Mouse (Mus musculus): ENCODE measurements around the gene Sun1.

Sun1 gene

GRCm38 (mm10) chr5:139251736-139252080 is 51.3 kb downstream of the Sun1 start:
- no peak for DNase-seq (ENCODE audit: low read depth)

GRCm38 (mm10) chr5:139252081-139252909 is 51.9 kb downstream of the Sun1 start, which contains the start of gene Get4:
Get4 (plus strand) TSS chr5:139252324.
- peak; percentile 99 for DNase-seq (ENCODE audit: low read depth)

- no peak for DNase-seq (ENCODE audit: low read depth)
Measured at GRCm38 (mm10) chr5:139252910-139253245, 52.4 kb downstream of the Sun1 start.

GRCm38 (mm10) chr5:139253301-139253741 is 52.9 kb downstream of the Sun1 start:
- peak; percentile 68 for DNase-seq (ENCODE audit: low read depth)

- DNase-seq (ENCODE audit: low read depth): no peak
Measured at GRCm38 (mm10) chr5:139254938-139255337, 54.5 kb downstream of the Sun1 start.

GRCm38 (mm10) chr5:139255777-139256176 is 55.3 kb downstream of the Sun1 start:
- DNase-seq (ENCODE audit: low read depth): no peak

GRCm38 (mm10) chr5:139256211-139256765 is 55.9 kb downstream of the Sun1 start:
- no peak for DNase-seq (ENCODE audit: low read depth)

GRCm38 (mm10) chr5:139257265-139257664 is 56.8 kb downstream of the Sun1 start:
- no peak for DNase-seq (ENCODE audit: low read depth)

GRCm38 (mm10) chr5:139257818-139258217 is 57.4 kb downstream of the Sun1 start:
- DNase-seq (ENCODE audit: low read depth): no peak

GRCm38 (mm10) chr5:139258371-139259035 is 58.1 kb downstream of the Sun1 start:
- no peak for DNase-seq (ENCODE audit: low read depth)

- DNase-seq (ENCODE audit: low read depth): no peak
Measured at GRCm38 (mm10) chr5:139259853-139260252, 59.4 kb downstream of the Sun1 start.

- DNase-seq (ENCODE audit: low read depth): no peak
Measured at GRCm38 (mm10) chr5:139261403-139261802, 61.0 kb downstream of the Sun1 start.

- DNase-seq (ENCODE audit: low read depth): peak; percentile 64
Measured at GRCm38 (mm10) chr5:139267661-139268060, 67.2 kb downstream of the Sun1 start.

GRCm38 (mm10) chr5:139270806-139271521 is 70.5 kb downstream of the Sun1 start:
- no peak for DNase-seq (ENCODE audit: low read depth)

- no peak for DNase-seq (ENCODE audit: low read depth)
Measured at GRCm38 (mm10) chr5:139271994-139272554, 71.6 kb downstream of the Sun1 start.

- DNase-seq (ENCODE audit: low read depth): no peak
Measured at GRCm38 (mm10) chr5:139277287-139277686, 76.8 kb downstream of the Sun1 start.

GRCm38 (mm10) chr5:139281373-139282112 is 81.1 kb downstream of the Sun1 start:
- DNase-seq (ENCODE audit: low read depth): no peak

- peak; percentile 89 for DNase-seq (ENCODE audit: low read depth)
Measured at GRCm38 (mm10) chr5:139282191-139282590, 81.8 kb downstream of the Sun1 start.

- DNase-seq (ENCODE audit: low read depth): no peak
Measured at GRCm38 (mm10) chr5:139283460-139284180, 83.2 kb downstream of the Sun1 start.

- DNase-seq (ENCODE audit: low read depth): no peak
Measured at GRCm38 (mm10) chr5:139285383-139286067, 85.1 kb downstream of the Sun1 start.
